Mouse (Mus musculus): ENCODE measurements around the gene Gabpa. TPM values are rescaled to one million over a fixed set of nuclear protein-coding genes. Genes with fewer than 3 reads are reported as not detected.

The Gabpa gene
- polyA plus RNA-seq (2015; fragmentation: Nextera tagmentation; extraction: Ambion mirVana), result 24.6 and 26.2 TPM in 2 replicates

GRCm38 (mm10) chr16:84834745-84835440, at the start of gene Gabpa:
Gene Gabpa, plus strand, starts transcription at chr16:84834925.
- no peaks in the 10 kb centered on the region for H3K27me3 ChIP-seq (ENCODE audit: insufficient read depth, low read length)
- TF ChIP-seq CTCF (IDR thresholded peaks at IDR 0.05; ENCODE audit: low read depth), result no peak
- peaks cover 8% of the 10 kb centered on the region for H3K4me1 ChIP-seq (replicated peaks; ENCODE audit: insufficient read depth, low read length)
- peak within 1 kb of the TSS; percentile 99 for H3K9ac ChIP-seq (ENCODE audit: low read depth, low read length)
- peak within 1 kb of the TSS; percentile 100 for H3K27ac ChIP-seq
- peak within 1 kb of the TSS; percentile 61 for H3K4me2 ChIP-seq (ENCODE audit: low read length)
- no peaks in the 10 kb centered on the region for H3K9me3 ChIP-seq (replicated peaks; ENCODE audit: low read length)
- DNase-seq (ENCODE audit: low spot score) (peak; percentile 99), ATAC-seq (replicated peaks; ENCODE audit: low FRiP score, low read depth) (peak; percentile 98)
- H3K4me3 ChIP-seq (replicated peaks; ENCODE audit: low read depth, low read length), result peak within 1 kb of the TSS; percentile 96
- WGBS, result under 1% methylated on average over 52 of the region's 52 CpGs
- H3K36me3 ChIP-seq (ENCODE audit: insufficient read depth, low read length), result peaks cover 12% of the 10 kb centered on the region

DNA sequence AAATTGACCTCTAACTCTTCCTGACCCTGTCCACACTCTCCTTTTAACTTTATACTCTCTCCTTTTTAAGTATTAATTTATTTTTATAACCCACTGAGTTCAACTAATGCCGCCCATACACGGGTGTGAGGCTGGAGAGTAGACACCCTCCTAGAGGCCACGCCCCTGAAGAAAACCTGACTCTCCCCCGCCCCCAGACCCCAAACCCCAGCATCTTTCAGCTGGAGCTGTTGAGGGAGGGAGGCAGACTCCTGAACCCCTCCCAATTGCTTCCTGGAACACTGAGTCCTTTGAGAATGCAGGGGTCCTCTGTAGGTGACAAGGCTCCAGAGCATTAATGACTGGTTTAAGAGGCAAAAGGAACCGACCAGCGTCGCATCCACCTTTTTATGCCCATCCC, 49.8 kb upstream of the Gabpa start:
- Histone ChIP-seq H3K27me3 (ENCODE audit: insufficient read depth, low read length) (no peaks in the 10 kb centered on the region), H3K4me1 (replicated peaks; ENCODE audit: insufficient read depth, low read length) (no peaks in the 10 kb centered on the region), H3K4me3 (replicated peaks; ENCODE audit: low read depth, low read length) (no peak overlapping the region), H3K9me3 (replicated peaks; ENCODE audit: low read length) (no peaks in the 10 kb centered on the region), H3K36me3 (ENCODE audit: insufficient read depth, low read length) (no peaks in the 10 kb centered on the region), H3K9ac (ENCODE audit: low read depth, low read length) (no peak overlapping the region), H3K4me2 (ENCODE audit: low read length) (no peak overlapping the region), H3K27ac (no peak overlapping the region)
- 25% methylated on average over 7 of the region's 7 CpGs for WGBS
- TF ChIP-seq CTCF (IDR thresholded peaks at IDR 0.05; ENCODE audit: low read depth), result no peak
- DNase-seq (ENCODE audit: low spot score), result no peak
- no peak for ATAC-seq (replicated peaks; ENCODE audit: low FRiP score, low read depth)

DNA sequence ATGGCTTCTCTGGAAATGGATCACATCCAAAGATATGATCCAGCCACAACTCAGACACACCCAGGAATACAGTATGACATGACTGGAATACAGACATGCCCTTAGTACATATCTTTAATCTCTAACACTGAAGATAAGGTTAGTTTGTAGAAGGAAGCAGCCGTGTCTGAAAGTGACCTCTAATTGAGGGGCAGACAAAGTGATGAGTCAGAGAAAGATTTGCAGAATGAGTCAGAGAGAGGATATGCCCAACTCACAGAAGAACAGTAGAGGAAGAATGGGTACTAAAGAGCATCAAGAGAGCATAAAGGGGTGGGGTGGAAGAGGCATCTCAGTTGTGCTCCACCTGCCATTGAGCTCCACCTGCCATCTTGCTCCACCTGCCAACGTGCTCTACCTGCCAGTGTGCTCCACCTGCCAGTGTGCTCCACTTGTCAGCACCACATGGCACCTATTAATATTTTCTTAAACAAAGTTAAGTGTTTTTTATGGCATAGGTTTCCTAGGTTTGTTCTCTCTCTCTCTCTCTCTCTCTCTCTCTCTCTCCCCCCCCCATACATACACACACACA, 44.0 kb upstream of the Gabpa start:
- Histone ChIP-seq H3K36me3 (ENCODE audit: insufficient read depth, low read length) (no peaks in the 10 kb centered on the region), H3K27me3 (ENCODE audit: insufficient read depth, low read length) (no peaks in the 10 kb centered on the region), H3K9ac (ENCODE audit: low read depth, low read length) (no peak overlapping the region), H3K4me1 (replicated peaks; ENCODE audit: insufficient read depth, low read length) (no peaks in the 10 kb centered on the region), H3K4me2 (ENCODE audit: low read length) (no peak overlapping the region), H3K27ac (no peak overlapping the region), H3K9me3 (replicated peaks; ENCODE audit: low read length) (no peaks in the 10 kb centered on the region), H3K4me3 (replicated peaks; ENCODE audit: low read depth, low read length) (no peak overlapping the region)
- no peak for TF ChIP-seq CTCF (IDR thresholded peaks at IDR 0.05; ENCODE audit: low read depth)
- ATAC-seq (replicated peaks; ENCODE audit: low FRiP score, low read depth) (no peak), DNase-seq (ENCODE audit: low spot score) (no peak)
- WGBS, result 86% methylated on average over 2 of the region's 2 CpGs

- H3K9me3 ChIP-seq (replicated peaks; ENCODE audit: low read length), result no peaks in the 10 kb centered on the region
- no peaks in the 10 kb centered on the region for H3K4me1 ChIP-seq (replicated peaks; ENCODE audit: insufficient read depth, low read length)
- no peak overlapping the region for H3K4me3 ChIP-seq (replicated peaks; ENCODE audit: low read depth, low read length)
- no peaks in the 10 kb centered on the region for H3K36me3 ChIP-seq (ENCODE audit: insufficient read depth, low read length)
- no peak overlapping the region for H3K9ac ChIP-seq (ENCODE audit: low read depth, low read length)
- TF ChIP-seq CTCF (IDR thresholded peaks at IDR 0.05; ENCODE audit: low read depth), result no peak
- no peak overlapping the region for H3K27ac ChIP-seq
- DNase-seq (ENCODE audit: low spot score) (no peak), ATAC-seq (replicated peaks; ENCODE audit: low FRiP score, low read depth) (no peak)
- H3K27me3 ChIP-seq (ENCODE audit: insufficient read depth, low read length), result no peaks in the 10 kb centered on the region
- H3K4me2 ChIP-seq (ENCODE audit: low read length), result no peak overlapping the region
- 89% methylated on average over 14 of the region's 14 CpGs for WGBS
Observed at GRCm38 (mm10) chr16:84793401-84793800, 41.3 kb upstream of the Gabpa start.

- Histone ChIP-seq H3K4me3 (replicated peaks; ENCODE audit: low read depth, low read length) (no peak overlapping the region), H3K9ac (ENCODE audit: low read depth, low read length) (no peak overlapping the region), H3K9me3 (replicated peaks; ENCODE audit: low read length) (no peaks in the 10 kb centered on the region), H3K4me2 (ENCODE audit: low read length) (no peak overlapping the region), H3K27me3 (ENCODE audit: insufficient read depth, low read length) (no peaks in the 10 kb centered on the region), H3K27ac (no peak overlapping the region), H3K4me1 (replicated peaks; ENCODE audit: insufficient read depth, low read length) (no peaks in the 10 kb centered on the region), H3K36me3 (ENCODE audit: insufficient read depth, low read length) (no peaks in the 10 kb centered on the region)
- WGBS, result 72% methylated on average over 3 of the region's 3 CpGs
- TF ChIP-seq CTCF (IDR thresholded peaks at IDR 0.05; ENCODE audit: low read depth), result 0 out of 2 replicates have a peak, but pooled peaks have one; percentile 8
- ATAC-seq (replicated peaks; ENCODE audit: low FRiP score, low read depth), result no peak
- DNase-seq (ENCODE audit: low spot score), result no peak
Observed at GRCm38 (mm10) chr16:84795337-84795736, 39.4 kb upstream of the Gabpa start.

DNA sequence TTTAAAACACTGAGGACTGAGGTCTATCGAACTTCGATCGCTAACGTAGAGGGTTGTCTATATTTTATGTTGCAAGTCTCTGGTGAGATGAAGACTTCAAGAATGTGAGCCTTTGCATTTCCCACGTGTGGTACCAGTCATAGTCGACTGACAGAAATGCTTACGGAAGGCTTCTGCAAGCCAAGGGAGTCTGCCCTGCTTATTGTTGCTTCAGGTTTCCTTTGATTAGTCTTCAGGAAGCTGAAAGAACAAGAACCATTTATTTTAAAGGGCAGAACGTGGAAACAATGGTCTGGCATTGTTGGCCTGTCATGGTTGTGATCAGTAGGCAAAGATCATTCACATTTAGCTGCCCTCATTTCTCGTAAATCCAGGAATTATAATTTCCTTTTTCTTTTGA, 38.0 kb upstream of the Gabpa start:
- no peak for DNase-seq (ENCODE audit: low spot score)
- no peak overlapping the region for H3K4me3 ChIP-seq (replicated peaks; ENCODE audit: low read depth, low read length)
- H3K27me3 ChIP-seq (ENCODE audit: insufficient read depth, low read length), result no peaks in the 10 kb centered on the region
- H3K9ac ChIP-seq (ENCODE audit: low read depth, low read length), result no peak overlapping the region
- no peak overlapping the region for H3K27ac ChIP-seq
- no peaks in the 10 kb centered on the region for H3K9me3 ChIP-seq (replicated peaks; ENCODE audit: low read length)
- no peak for TF ChIP-seq CTCF (IDR thresholded peaks at IDR 0.05; ENCODE audit: low read depth)
- WGBS, result 74% methylated on average over 9 of the region's 9 CpGs
- no peaks in the 10 kb centered on the region for H3K4me1 ChIP-seq (replicated peaks; ENCODE audit: insufficient read depth, low read length)
- no peaks in the 10 kb centered on the region for H3K36me3 ChIP-seq (ENCODE audit: insufficient read depth, low read length)
- ATAC-seq (replicated peaks; ENCODE audit: low FRiP score, low read depth), result no peak
- no peak overlapping the region for H3K4me2 ChIP-seq (ENCODE audit: low read length)
